Mouse (Mus musculus) midbrain, embryonic 12.5 days (tissue): ENCODE results near the gene Tnfrsf17. TPM values are rescaled to one million over a fixed set of nuclear protein-coding genes. Genes with fewer than 3 reads are reported as not detected.
"Not testable (repeated sequence)": the region's sequence is repeated elsewhere in the genome, so short reads cannot be mapped to it uniquely, and the experiment has no call there.

Experiments used
- ATAC-seq: fragments of 200-750 bp; cut with Nextera tagmentation; 2 replicates; pipeline ENCODE4 v1.8.0; 2017; ENCODE audit warnings: low read depth, moderate TSS enrichment, moderate library complexity; ENCODE audit not compliant: low FRiP score
- H3K27ac ChIP-seq: fragments of 300-500 bp; sonication (generic); replicated peaks from 2 replicates; pipeline ENCODE4 v1.5.1; 2016; ENCODE audit warnings: mild to moderate bottlenecking
- H3K27me3 ChIP-seq: fragments of 300-500 bp; sonication (generic); 2 replicates; pipeline ENCODE4 v1.6.1; 2016; ENCODE audit warnings: mild to moderate bottlenecking
- H3K36me3 ChIP-seq: fragments of 300-500 bp; sonication (generic); 2 replicates; pipeline ENCODE4 v1.6.1; 2016
- H3K4me1 ChIP-seq: fragments of 300-500 bp; sonication (generic); 2 replicates; pipeline ENCODE4 v1.6.1; 2016
- H3K4me2 ChIP-seq: fragments of 300-500 bp; sonication (generic); replicated peaks from 2 replicates; pipeline ENCODE4 v1.6.1; 2016; ENCODE audit warnings: mild to moderate bottlenecking, moderate library complexity
- H3K4me3 ChIP-seq: fragments of 300-500 bp; sonication (generic); 2 replicates; pipeline ENCODE4 v1.5.1; 2016; ENCODE audit warnings: mild to moderate bottlenecking
- H3K9ac ChIP-seq: fragments of 300-500 bp; sonication (generic); replicated peaks from 2 replicates; pipeline ENCODE4 v1.6.1; 2016; ENCODE audit warnings: mild to moderate bottlenecking, moderate library complexity
- H3K9me3 ChIP-seq: fragments of 300-500 bp; sonication (generic); 2 replicates; pipeline ENCODE4 v1.6.1; 2016; ENCODE audit warnings: mild to moderate bottlenecking
- WGBS: fragments of 180-500 bp; shearing (Covaris S2); methylation state at CpG from one replicate; pipeline ENCODE4 v1.1.7; 2016; 5-methylcytosine and 5-hydroxymethylcytosine counted together
- polyA plus RNA-seq: library from polyadenylated mRNA; unstranded; fragments of >200 nt; fragmentation: Nextera tagmentation; extraction: Ambion mirVana; gene quantifications from 2 replicates; pipeline ENCODE4 v1.2.1, GENCODE M21; 2016

Gene Tnfrsf17
- polyA plus RNA-seq, result not detected in 2 replicates

- H3K4me2 ChIP-seq, result no peak within 1 kb of the TSS
- no peak within 1 kb of the TSS for H3K27ac ChIP-seq
- H3K4me3 ChIP-seq, result no peak within 1 kb of the TSS
- WGBS, result 74% methylated on average over 7 of the region's 7 CpGs
- H3K9me3 ChIP-seq, result no peaks in the 10 kb centered on the region
- no peak for ATAC-seq
- no peaks in the 10 kb centered on the region for H3K36me3 ChIP-seq
- H3K9ac ChIP-seq, result no peak within 1 kb of the TSS
- H3K4me1 ChIP-seq, result no peaks in the 10 kb centered on the region
- no peaks in the 10 kb centered on the region for H3K27me3 ChIP-seq
Measured at GRCm38 (mm10) chr16:11313512-11313911, at the start of gene Tnfrsf17. Gene Tnfrsf17 (plus strand): TSS chr16:11313812.

- Histone ChIP-seq H3K4me2 (no peak overlapping the region), H3K4me1 (no peaks in the 10 kb centered on the region), H3K9ac (no peak overlapping the region), H3K27ac (no peak overlapping the region), H3K27me3 (no peaks in the 10 kb centered on the region), H3K36me3 (no peaks in the 10 kb centered on the region), H3K4me3 (no peak overlapping the region), H3K9me3 (no peaks in the 10 kb centered on the region)
- WGBS, result 77% methylated on average over 2 of the region's 2 CpGs
- no peak for ATAC-seq
Measured at GRCm38 (mm10) chr16:11266556-11266955, 47.1 kb upstream of the Tnfrsf17 start.

GRCm38 (mm10) chr16:11269808-11270207, 43.8 kb upstream of the Tnfrsf17 start:
- H3K4me2 ChIP-seq, result no peak overlapping the region
- H3K36me3 ChIP-seq, result no peaks in the 10 kb centered on the region
- H3K9me3 ChIP-seq, result no peaks in the 10 kb centered on the region
- no peaks in the 10 kb centered on the region for H3K27me3 ChIP-seq
- 35% methylated on average over 6 of the region's 6 CpGs for WGBS
- H3K4me3 ChIP-seq, result no peak overlapping the region
- H3K4me1 ChIP-seq, result no peaks in the 10 kb centered on the region; the same call in 1 of the 2 replicates
- no peak overlapping the region for H3K9ac ChIP-seq
- ATAC-seq, result no peak
- no peak overlapping the region for H3K27ac ChIP-seq

GRCm38 (mm10) chr16:11270642-11271041, 43.0 kb upstream of the Tnfrsf17 start:
- WGBS, result 87% methylated on average over 2 of the region's 2 CpGs
- Histone ChIP-seq H3K9ac (no peak overlapping the region), H3K36me3 (no peaks in the 10 kb centered on the region), H3K27ac (no peak overlapping the region), H3K27me3 (no peaks in the 10 kb centered on the region), H3K4me3 (no peak overlapping the region), H3K9me3 (no peaks in the 10 kb centered on the region), H3K4me2 (no peak overlapping the region), H3K4me1 (no peaks in the 10 kb centered on the region; the same call in 1 of the 2 replicates)
- ATAC-seq, result no peak

- Histone ChIP-seq H3K9me3 (no peaks in the 10 kb centered on the region), H3K36me3 (no peaks in the 10 kb centered on the region), H3K4me3 (no peak overlapping the region), H3K9ac (no peak overlapping the region), H3K27me3 (no peaks in the 10 kb centered on the region), H3K27ac (no peak overlapping the region), H3K4me1 (no peaks in the 10 kb centered on the region; the same call in 1 of the 2 replicates), H3K4me2 (no peak overlapping the region)
- ATAC-seq, result no peak
Measured at GRCm38 (mm10) chr16:11271073-11271472, 42.5 kb upstream of the Tnfrsf17 start.

GRCm38 (mm10) chr16:11276888-11277287, 36.7 kb upstream of the Tnfrsf17 start:
- H3K27ac ChIP-seq, result no peak overlapping the region
- 47% methylated on average over 3 of the region's 3 CpGs for WGBS
- no peaks in the 10 kb centered on the region for H3K9me3 ChIP-seq
- H3K4me2 ChIP-seq, result no peak overlapping the region
- H3K4me1 ChIP-seq, result no peaks in the 10 kb centered on the region; the same call in 1 of the 2 replicates
- H3K36me3 ChIP-seq, result no peaks in the 10 kb centered on the region
- no peak overlapping the region for H3K9ac ChIP-seq
- ATAC-seq, result no peak
- H3K27me3 ChIP-seq, result no peaks in the 10 kb centered on the region
- no peak overlapping the region for H3K4me3 ChIP-seq

GRCm38 (mm10) chr16:11278778-11279177, 34.8 kb upstream of the Tnfrsf17 start:
- H3K9ac ChIP-seq, result no peak overlapping the region
- 62% methylated on average over 6 of the region's 6 CpGs for WGBS

GRCm38 (mm10) chr16:11282655-11283232, 30.9 kb upstream of the Tnfrsf17 start:
- no peak for ATAC-seq
- 93% methylated on average over 5 of the region's 5 CpGs for WGBS

More at GRCm38 (mm10) chr16:11278778-11279177, 34.8 kb upstream of the Tnfrsf17 start:
- ATAC-seq, result no peak
- no peak overlapping the region for H3K27ac ChIP-seq
- H3K9me3 ChIP-seq, result no peaks in the 10 kb centered on the region
- H3K27me3 ChIP-seq, result no peaks in the 10 kb centered on the region
- H3K36me3 ChIP-seq, result no peaks in the 10 kb centered on the region
- no peak overlapping the region for H3K4me3 ChIP-seq
- no peaks in the 10 kb centered on the region for H3K4me1 ChIP-seq
- no peak overlapping the region for H3K4me2 ChIP-seq

GRCm38 (mm10) chr16:11284881-11285280, 28.7 kb upstream of the Tnfrsf17 start:
- Histone ChIP-seq H3K27ac (no peak overlapping the region), H3K9ac (no peak overlapping the region), H3K4me2 (no peak overlapping the region), H3K36me3 (no peaks in the 10 kb centered on the region), H3K4me3 (no peak overlapping the region), H3K9me3 (0 out of 2 replicates have a peak, but pooled peaks cover 2% of the 10 kb centered on the region), H3K4me1 (no peaks in the 10 kb centered on the region), H3K27me3 (no peaks in the 10 kb centered on the region)
- ATAC-seq, result no peak
- 94% methylated on average over 2 of the region's 2 CpGs for WGBS

More at GRCm38 (mm10) chr16:11282655-11283232, 30.9 kb upstream of the Tnfrsf17 start:
- Histone ChIP-seq H3K9me3 (no peaks in the 10 kb centered on the region), H3K27ac (no peak overlapping the region), H3K27me3 (no peaks in the 10 kb centered on the region), H3K9ac (no peak overlapping the region), H3K4me2 (no peak overlapping the region), H3K4me1 (no peaks in the 10 kb centered on the region), H3K4me3 (no peak overlapping the region), H3K36me3 (no peaks in the 10 kb centered on the region)

GRCm38 (mm10) chr16:11285949-11286348, 27.7 kb upstream of the Tnfrsf17 start:
- ATAC-seq, result no peak
- H3K36me3 ChIP-seq, result no peaks in the 10 kb centered on the region
- H3K4me3 ChIP-seq, result no peak overlapping the region
- 93% methylated on average over 2 of the region's 2 CpGs for WGBS
- no peak overlapping the region for H3K27ac ChIP-seq
- no peak overlapping the region for H3K4me2 ChIP-seq
- H3K9me3 ChIP-seq, result 0 out of 2 replicates have a peak, but pooled peaks cover 7% of the 10 kb centered on the region
- no peaks in the 10 kb centered on the region for H3K4me1 ChIP-seq
- no peak overlapping the region for H3K9ac ChIP-seq
- no peaks in the 10 kb centered on the region for H3K27me3 ChIP-seq

- not testable (repeated sequence) for H3K4me2 ChIP-seq, H3K4me3 ChIP-seq, H3K27ac ChIP-seq, H3K9ac ChIP-seq, H3K9me3 ChIP-seq, H3K4me1 ChIP-seq, H3K36me3 ChIP-seq, ATAC-seq, H3K27me3 ChIP-seq
- WGBS, result 94% methylated on average over 8 of the region's 8 CpGs
Measured at GRCm38 (mm10) chr16:11288873-11289272, 24.7 kb upstream of the Tnfrsf17 start.

GRCm38 (mm10) chr16:11295583-11295982, 18.0 kb upstream of the Tnfrsf17 start:
- H3K27ac ChIP-seq, H3K9me3 ChIP-seq, H3K4me2 ChIP-seq, H3K27me3 ChIP-seq, H3K9ac ChIP-seq, H3K4me3 ChIP-seq, ATAC-seq, H3K4me1 ChIP-seq, H3K36me3 ChIP-seq: not testable (repeated sequence)
- WGBS, result 68% methylated on average over 4 of the region's 4 CpGs

GRCm38 (mm10) chr16:11297700-11298099, 15.9 kb upstream of the Tnfrsf17 start:
- not testable (repeated sequence) for H3K36me3 ChIP-seq, H3K9me3 ChIP-seq, H3K4me1 ChIP-seq, H3K9ac ChIP-seq, H3K4me3 ChIP-seq, ATAC-seq, H3K27ac ChIP-seq, H3K27me3 ChIP-seq, H3K4me2 ChIP-seq
- WGBS, result 68% methylated on average over 1 of the region's 1 CpGs
